Mouse (Mus musculus) kidney, adult 2 months (tissue): ENCODE results near the gene Tspyl3. TPM values are rescaled to one million over a fixed set of nuclear protein-coding genes. Genes with fewer than 3 reads are reported as not detected.
"Not testable (repeated sequence)": the region's sequence is repeated elsewhere in the genome, so short reads cannot be mapped to it uniquely, and the experiment has no call there.

Experiments used
- DNase-seq: peaks from one replicate; pipeline ENCODE4 v3.0.0; 2021
- H3K27ac ChIP-seq: fragments of 200-500 bp; 2 replicates; pipeline ENCODE4 v1.5.1; 2012; ENCODE audit warnings: low read depth, low read length, control low read depth, inconsistent platforms; ENCODE audit not compliant: insufficient read depth
- H3K27me3 ChIP-seq: fragments of 200-500 bp; replicated peaks from 2 replicates; pipeline ENCODE4 v1.6.1; 2012; ENCODE audit warnings: mild to moderate bottlenecking, moderate library complexity, low read length, inconsistent platforms; ENCODE audit not compliant: control insufficient read depth, insufficient read depth
- H3K36me3 ChIP-seq: fragments of 200-500 bp; 2 replicates; pipeline ENCODE4 v1.6.1; 2012; ENCODE audit warnings: mild to moderate bottlenecking, moderate library complexity, low read length, inconsistent platforms; ENCODE audit not compliant: control insufficient read depth, insufficient read depth
- H3K4me1 ChIP-seq: fragments of 200-500 bp; 2 replicates; pipeline ENCODE4 v1.6.1; 2011; ENCODE audit warnings: low read length; ENCODE audit not compliant: control insufficient read depth, insufficient read depth
- H3K4me3 ChIP-seq: fragments of 200-500 bp; 2 replicates; pipeline ENCODE4 v1.5.1; 2011; ENCODE audit warnings: mild to moderate bottlenecking, low read depth, low read length, control low read depth; ENCODE audit not compliant: insufficient read depth
- CTCF ChIP-seq: fragments of 200-500 bp; conservative IDR thresholded peaks from 2 replicates; pipeline ENCODE4 v1.5.1; 2011; ENCODE audit warnings: low read depth, mild to moderate bottlenecking, control low read depth, low read length, moderate library complexity, mixed read lengths; ENCODE audit not compliant: insufficient read depth, insufficient read length
- POLR2A ChIP-seq: fragments of 200-500 bp; IDR thresholded peaks from one replicate; pipeline ENCODE4 v1.6.1; 2011; ENCODE audit warnings: low read depth, low read length, control low read depth
- WGBS: fragments of 180-500 bp; shearing (Covaris S2); methylation state at CpG from one replicate; pipeline ENCODE4 v1.1.7; 2018; 5-methylcytosine and 5-hydroxymethylcytosine counted together
- polyA plus RNA-seq: library from polyadenylated mRNA; depleted of rRNA; stranded (reverse); fragments of >200 nt; gene quantifications from 2 replicates; pipeline ENCODE4 v1.2.3, GENCODE M21; 2012; rRNA removed

Gene Tspyl3
- polyA plus RNA-seq: 2.2 and 2.3 TPM in 2 replicates

- 7% methylated on average over 31 of the region's 31 CpGs for WGBS
- Histone ChIP-seq H3K36me3 (no peaks in the 10 kb centered on the region), H3K27ac (no peak within 1 kb of the TSS), H3K4me1 (no peaks in the 10 kb centered on the region), H3K4me3 (peak within 1 kb of the TSS; percentile 72), H3K27me3 (no peaks in the 10 kb centered on the region)
- DNase-seq: peak; percentile 19
- no peak for TF ChIP-seq POLR2A
- TF ChIP-seq CTCF: no peak
Measured at GRCm38 (mm10) chr2:153224946-153225594, at the start of gene Tspyl3. TSS of gene Tspyl3 (minus strand) at chr2:153225441.

- TF ChIP-seq CTCF (no peak), POLR2A (no peak)
- no peak overlapping the region for H3K27ac ChIP-seq
- no peak for DNase-seq
- H3K36me3 ChIP-seq: no peaks in the 10 kb centered on the region
- WGBS: 85% methylated on average over 6 of the region's 6 CpGs
- no peaks in the 10 kb centered on the region for H3K27me3 ChIP-seq
- no peaks in the 10 kb centered on the region for H3K4me1 ChIP-seq
- no peak overlapping the region for H3K4me3 ChIP-seq
Measured at GRCm38 (mm10) chr2:153274919-153275247, 49.6 kb upstream of the Tspyl3 start.

GRCm38 (mm10) chr2:153274200-153274918, 49.1 kb upstream of the Tspyl3 start:
- H3K27ac ChIP-seq, H3K4me1 ChIP-seq, H3K4me3 ChIP-seq, DNase-seq, H3K27me3 ChIP-seq, H3K36me3 ChIP-seq: not testable (repeated sequence)
- 87% methylated on average over 6 of the region's 6 CpGs for WGBS

GRCm38 (mm10) chr2:153270231-153270915, 45.1 kb upstream of the Tspyl3 start:
- 69% methylated on average over 8 of the region's 8 CpGs for WGBS
- not testable (repeated sequence) for H3K36me3 ChIP-seq, DNase-seq

GRCm38 (mm10) chr2:153267331-153267730, 42.1 kb upstream of the Tspyl3 start:
- DNase-seq: no peak
- WGBS: 75% methylated on average over 2 of the region's 2 CpGs
- H3K4me1 ChIP-seq: no peaks in the 10 kb centered on the region
- no peak overlapping the region for H3K4me3 ChIP-seq
- no peak for TF ChIP-seq POLR2A
- no peak for TF ChIP-seq CTCF
- H3K27ac ChIP-seq: no peak overlapping the region
- H3K36me3 ChIP-seq: peaks cover 1% of the 10 kb centered on the region; the same call in 1 of the 2 replicates
- no peaks in the 10 kb centered on the region for H3K27me3 ChIP-seq

More at GRCm38 (mm10) chr2:153270231-153270915, 45.1 kb upstream of the Tspyl3 start:
- not testable (repeated sequence) for H3K4me1 ChIP-seq, H3K4me3 ChIP-seq, H3K27me3 ChIP-seq, H3K27ac ChIP-seq

GRCm38 (mm10) chr2:153263053-153263452, 37.8 kb upstream of the Tspyl3 start:
- no peaks in the 10 kb centered on the region for H3K4me1 ChIP-seq
- H3K27ac ChIP-seq: no peak overlapping the region
- no peak overlapping the region for H3K4me3 ChIP-seq
- H3K36me3 ChIP-seq: peaks cover 1% of the 10 kb centered on the region; the same call in 1 of the 2 replicates
- DNase-seq: no peak
- H3K27me3 ChIP-seq: no peaks in the 10 kb centered on the region
- TF ChIP-seq CTCF (no peak), POLR2A (no peak)
- WGBS: 84% methylated on average over 7 of the region's 7 CpGs

GRCm38 (mm10) chr2:153259864-153260674, 34.8 kb upstream of the Tspyl3 start:
- TF ChIP-seq POLR2A (no peak), CTCF (no peak)
- 80% methylated on average over 3 of the region's 3 CpGs for WGBS
- Histone ChIP-seq H3K27me3 (no peaks in the 10 kb centered on the region), H3K36me3 (no peaks in the 10 kb centered on the region), H3K4me1 (no peaks in the 10 kb centered on the region), H3K27ac (no peak overlapping the region), H3K4me3 (no peak overlapping the region)
- no peak for DNase-seq
